Mouse (Mus musculus) embryonic stem cell, embryonic (primary cell): Measurements from ENCODE around the gene Scn5a.

ENCODE experiments used
- CTCF ChIA-PET, 4 experiments: fragments of 300-600 bp in 2 of 4; fragments of 350-600 bp in 2 of 4; sonication (Branson Sonifier 250); formaldehyde crosslinking; loops; one replicate each; lab custom pipeline; 2022; ENCODE audit warnings: inconsistent platforms in 2 of 4; lab: Charles Lee
- POLR2A ChIA-PET, 4 experiments: fragments of 300-600 bp in 2 of 4; fragments of 350-600 bp in 2 of 4; sonication (Branson Sonifier 250); formaldehyde crosslinking; loops; one replicate each; lab custom pipeline; 2022; ENCODE audit warnings: antibody characterized with exemption in 4 of 4, inconsistent platforms in 1 of 4; lab: Charles Lee

Gene Scn5a

GRCm38 (mm10) chr9:119537823-119538222 lies 41.0 kb downstream of the Scn5a start:
- POLR2A ChIA-PET: no interaction called here
- CTCF ChIA-PET: interaction anchor here in 1 of 4 experiments (1.0 kb wide), 1 partner anchor 21 kb away, joined by 4 read pairs; no protein-coding TSS in a partner anchor

GRCm38 (mm10) chr9:119531684-119532417 lies 47.0 kb downstream of the Scn5a start:
- CTCF ChIA-PET: interaction anchor here in 1 of 4 experiments (0.9 kb wide), 1 partner anchor 26 kb away, joined by 3 read pairs; no protein-coding TSS in a partner anchor
- POLR2A ChIA-PET: interaction anchor here in 1 of 4 experiments (0.6 kb wide), 1 partner anchor 70 kb away, joined by 4 read pairs; no protein-coding TSS in a partner anchor

- POLR2A ChIA-PET: no interaction called here
- CTCF ChIA-PET: interaction anchor here in 3 of 4 experiments (0.6 to 0.7 kb wide), 3 partner anchors 31 to 1079 kb away, joined by 3 read pairs; no protein-coding TSS in a partner anchor
Measured at GRCm38 (mm10) chr9:119524511-119524910, 54.3 kb downstream of the Scn5a start.

- CTCF ChIA-PET: interaction anchor here in 3 of 4 experiments (0.9 to 1.3 kb wide), 3 partner anchors 12 to 35 kb away, joined by 4 to 5 read pairs (median 4); no protein-coding TSS in a partner anchor
- POLR2A ChIA-PET: no interaction called here
Measured at GRCm38 (mm10) chr9:119523301-119523700, 55.5 kb downstream of the Scn5a start.

GRCm38 (mm10) chr9:119519116-119519515 lies 59.7 kb downstream of the Scn5a start:
- ChIA-PET POLR2A (no interaction called here), CTCF (interaction anchor here in 2 of 4 experiments (1.0 to 1.3 kb wide), 3 partner anchors 39 to 59 kb away, joined by 3 to 6 read pairs (median 4); no protein-coding TSS in a partner anchor)

GRCm38 (mm10) chr9:119518177-119518576 lies 60.6 kb downstream of the Scn5a start:
- CTCF ChIA-PET: interaction anchor here in 2 of 4 experiments (1.3 to 1.9 kb wide), 4 partner anchors 40 to 63 kb away, joined by 3 to 6 read pairs (median 4); no protein-coding TSS in a partner anchor
- POLR2A ChIA-PET: interaction anchor here in 1 of 4 experiments (0.7 kb wide), 1 partner anchor 9 kb away, joined by 3 read pairs; no protein-coding TSS in a partner anchor

GRCm38 (mm10) chr9:119517467-119517866 lies 61.3 kb downstream of the Scn5a start:
- POLR2A ChIA-PET: interaction anchor here in 1 of 4 experiments (0.7 kb wide), 1 partner anchor 10 kb away, joined by 3 read pairs; no protein-coding TSS in a partner anchor
- CTCF ChIA-PET: interaction anchor here in 2 of 4 experiments (1.3 to 1.9 kb wide), 4 partner anchors 41 to 63 kb away, joined by 3 to 6 read pairs (median 4); no protein-coding TSS in a partner anchor

- ChIA-PET CTCF (interaction anchor here in 2 of 4 experiments (1.5 to 1.9 kb wide), 3 partner anchors 41 to 64 kb away, joined by 3 to 6 read pairs (median 5); no protein-coding TSS in a partner anchor), POLR2A (no interaction called here)
Measured at GRCm38 (mm10) chr9:119516815-119517214, 62.0 kb downstream of the Scn5a start.

- ChIA-PET POLR2A (interaction anchor here in 1 of 4 experiments (1.4 kb wide), 1 partner anchor 30 kb away, joined by 3 read pairs; no protein-coding TSS in a partner anchor), CTCF (no interaction called here)
Measured at GRCm38 (mm10) chr9:119515454-119515853, 63.4 kb downstream of the Scn5a start.

GRCm38 (mm10) chr9:119514986-119515385 lies 63.8 kb downstream of the Scn5a start:
- ChIA-PET CTCF (interaction anchor here in 1 of 4 experiments (1.0 kb wide), 1 partner anchor 66 kb away, joined by 4 read pairs; no protein-coding TSS in a partner anchor), POLR2A (interaction anchor here in 1 of 4 experiments (1.4 to 1.5 kb wide), 2 partner anchors 30 to 31 kb away, joined by 3 read pairs; no protein-coding TSS in a partner anchor)

- ChIA-PET POLR2A (interaction anchor here in 1 of 4 experiments (1.4 to 1.5 kb wide), 2 partner anchors 29 to 30 kb away, joined by 3 read pairs; no protein-coding TSS in a partner anchor), CTCF (interaction anchor here in 3 of 4 experiments (0.5 to 1.1 kb wide), 5 partner anchors 45 to 329 kb away, joined by 3 to 6 read pairs (median 4); no protein-coding TSS in a partner anchor)
Measured at GRCm38 (mm10) chr9:119513816-119514215, 65.0 kb downstream of the Scn5a start.

- ChIA-PET CTCF (no interaction called here), POLR2A (interaction anchor here in 1 of 4 experiments (1.2 kb wide), 1 partner anchor 28 kb away, joined by 3 read pairs; no protein-coding TSS in a partner anchor)
Measured at GRCm38 (mm10) chr9:119512993-119513392, 65.8 kb downstream of the Scn5a start.

- POLR2A ChIA-PET: no interaction called here
Measured at GRCm38 (mm10) chr9:119510902-119511301, 67.9 kb downstream of the Scn5a start.

GRCm38 (mm10) chr9:119504981-119505658 lies 73.7 kb downstream of the Scn5a start:
- CTCF ChIA-PET: interaction anchor here in 1 of 4 experiments (1.0 kb wide), 1 partner anchor 60 kb away, joined by 3 read pairs; the partner anchor contains the start of gene Exog
- POLR2A ChIA-PET: no interaction called here

More at GRCm38 (mm10) chr9:119510902-119511301, 67.9 kb downstream of the Scn5a start:
- CTCF ChIA-PET: interaction anchor here in 1 of 4 experiments (0.6 kb wide), 1 partner anchor 322 kb away, joined by 4 read pairs; no protein-coding TSS in a partner anchor

GRCm38 (mm10) chr9:119503613-119504012 lies 75.2 kb downstream of the Scn5a start:
- POLR2A ChIA-PET: interaction anchor here in 2 of 4 experiments (0.8 to 1.5 kb wide), 2 partner anchors 77 to 102 kb away, joined by 3 to 4 read pairs; partner anchors contain the start of gene Acvr2b (in 1 of the 2)
- CTCF ChIA-PET: interaction anchor here (0.6 to 1.6 kb wide), 8 partner anchors 46 to 265 kb away, joined by 3 to 6 read pairs (median 3); no protein-coding TSS in a partner anchor

- CTCF ChIA-PET: interaction anchor here in 1 of 4 experiments (1.2 kb wide), 1 partner anchor 253 kb away, joined by 3 read pairs; no protein-coding TSS in a partner anchor
- POLR2A ChIA-PET: no interaction called here
Measured at GRCm38 (mm10) chr9:119498885-119499284, 79.9 kb downstream of the Scn5a start.

GRCm38 (mm10) chr9:119498247-119498607 lies 80.6 kb downstream of the Scn5a start:
- CTCF ChIA-PET: interaction anchor here in 1 of 4 experiments (0.8 kb wide), 1 partner anchor 60 kb away, joined by 3 read pairs; no protein-coding TSS in a partner anchor
- POLR2A ChIA-PET: no interaction called here
